Mouse (Mus musculus): ENCODE data around the gene Atf5. TPM values are rescaled to one million over a fixed set of nuclear protein-coding genes. Genes with fewer than 3 reads are reported as not detected.

Atf5 gene
- total and polyA plus RNA-seq, 2 experiments from 2014 or later = 4.4 to 15.8 TPM

DNA sequence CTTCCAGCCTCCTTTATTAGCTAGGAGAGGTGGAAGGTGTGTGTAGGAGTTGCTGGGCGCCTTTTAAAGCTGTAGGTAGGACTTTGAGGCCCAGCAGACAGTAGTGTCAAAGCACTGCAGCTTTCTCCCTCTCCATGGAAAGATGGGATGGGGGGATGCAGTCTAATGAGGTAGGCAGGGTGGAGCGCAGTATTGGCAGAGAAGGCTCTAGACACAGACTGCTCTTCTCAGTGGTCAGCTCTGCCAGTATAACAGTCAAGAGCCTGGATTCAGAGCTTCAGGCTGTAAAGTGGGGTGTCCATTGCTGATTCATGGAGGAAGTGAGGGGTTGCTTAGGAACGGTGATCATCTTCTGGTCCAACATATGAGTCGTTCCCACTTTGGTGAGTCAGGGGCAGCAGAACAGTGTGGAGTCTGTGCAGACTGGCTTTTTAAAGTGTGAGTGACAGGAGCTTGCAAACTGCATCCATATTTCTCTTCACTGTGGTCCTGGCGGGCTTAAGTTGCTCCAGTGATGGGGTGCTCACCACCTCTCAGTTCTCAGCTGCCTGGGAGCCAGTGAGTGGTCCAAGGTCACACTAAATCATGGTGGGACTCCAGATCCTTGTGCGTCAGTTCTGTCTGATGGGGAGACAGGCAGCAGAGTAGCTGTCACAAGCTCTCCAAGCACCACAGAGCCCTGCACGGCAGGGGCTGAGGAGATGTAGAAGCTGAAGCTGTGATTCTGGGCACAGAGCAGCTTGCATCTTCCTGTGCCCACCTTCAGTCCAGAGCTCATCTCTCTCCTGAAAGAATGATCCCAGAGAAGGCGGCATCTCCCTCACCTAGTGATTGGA lies 34.5 kb upstream of the Atf5 start:
- Histone ChIP-seq H3K4me1 (ENCODE audit: insufficient read depth, low read length) (peaks cover 22% of the 10 kb centered on the region; the same call in 1 of the 2 replicates), H3K9me3 (ENCODE audit: low read length) (no peaks in the 10 kb centered on the region)
- 80% methylated on average over 8 of the region's 8 CpGs for WGBS

DNA sequence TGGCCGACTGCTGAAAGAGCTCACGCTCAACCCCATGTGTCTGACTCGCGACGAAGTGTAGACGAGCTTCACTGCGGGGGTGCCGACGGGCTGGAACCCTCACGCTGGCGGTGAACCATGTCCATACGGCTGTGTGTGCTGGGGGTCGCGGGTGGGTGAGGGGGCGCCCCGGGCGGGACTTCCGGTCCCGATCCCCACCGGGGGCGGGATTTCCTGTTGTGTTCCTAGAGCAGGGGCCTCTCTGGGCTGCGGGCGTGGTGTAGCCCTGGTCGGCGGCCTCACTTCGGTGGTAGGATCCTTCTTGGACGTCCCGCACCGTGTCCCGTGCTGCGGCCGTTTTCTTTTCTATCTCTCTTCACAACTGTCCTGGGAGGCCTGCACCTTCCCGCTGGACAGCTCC lies 33.7 kb upstream of the Atf5 start:
- Histone ChIP-seq H3K36me3 (ENCODE audit: insufficient read depth, low read length) (peaks cover 24% of the 10 kb centered on the region), H3K4me1 (ENCODE audit: insufficient read depth, low read length) (peaks cover 18% of the 10 kb centered on the region; the same call in 1 of the 2 replicates), H3K4me2 (ENCODE audit: low read depth, low read length) (peak overlapping the region; percentile 83), H3K9me3 (ENCODE audit: low read length) (no peaks in the 10 kb centered on the region), H3K4me3 (ENCODE audit: low read length) (peak overlapping the region; percentile 73), H3K27me3 (ENCODE audit: insufficient read depth, low read length) (no peaks in the 10 kb centered on the region), H3K27ac (peak overlapping the region; percentile 99), H3K9ac (replicated peaks; ENCODE audit: low read length) (peak overlapping the region; percentile 84)
- peak; percentile 46 for ATAC-seq
- under 1% methylated on average over 31 of the region's 33 CpGs for WGBS
- TF ChIP-seq CTCF (IDR thresholded peaks at IDR 0.05; ENCODE audit: low read depth) = peak; percentile 14; the same call in 1 of the 2 replicates
- peak; percentile 91 for DNase-seq (ENCODE audit: low spot score)

More for the DNA sequence above, 34.5 kb upstream of the Atf5 start:
- Histone ChIP-seq H3K36me3 (ENCODE audit: insufficient read depth, low read length) (peaks cover 16% of the 10 kb centered on the region), H3K27me3 (ENCODE audit: insufficient read depth, low read length) (no peaks in the 10 kb centered on the region), H3K9ac (replicated peaks; ENCODE audit: low read length) (peak overlapping the region; percentile 84), H3K27ac (peak overlapping the region; percentile 99), H3K4me2 (ENCODE audit: low read depth, low read length) (peak overlapping the region; percentile 83), H3K4me3 (ENCODE audit: low read length) (peak overlapping the region; percentile 73)
- ATAC-seq = no peak
- no peak for TF ChIP-seq CTCF (IDR thresholded peaks at IDR 0.05; ENCODE audit: low read depth)
- no peak for DNase-seq (ENCODE audit: low spot score)

DNA sequence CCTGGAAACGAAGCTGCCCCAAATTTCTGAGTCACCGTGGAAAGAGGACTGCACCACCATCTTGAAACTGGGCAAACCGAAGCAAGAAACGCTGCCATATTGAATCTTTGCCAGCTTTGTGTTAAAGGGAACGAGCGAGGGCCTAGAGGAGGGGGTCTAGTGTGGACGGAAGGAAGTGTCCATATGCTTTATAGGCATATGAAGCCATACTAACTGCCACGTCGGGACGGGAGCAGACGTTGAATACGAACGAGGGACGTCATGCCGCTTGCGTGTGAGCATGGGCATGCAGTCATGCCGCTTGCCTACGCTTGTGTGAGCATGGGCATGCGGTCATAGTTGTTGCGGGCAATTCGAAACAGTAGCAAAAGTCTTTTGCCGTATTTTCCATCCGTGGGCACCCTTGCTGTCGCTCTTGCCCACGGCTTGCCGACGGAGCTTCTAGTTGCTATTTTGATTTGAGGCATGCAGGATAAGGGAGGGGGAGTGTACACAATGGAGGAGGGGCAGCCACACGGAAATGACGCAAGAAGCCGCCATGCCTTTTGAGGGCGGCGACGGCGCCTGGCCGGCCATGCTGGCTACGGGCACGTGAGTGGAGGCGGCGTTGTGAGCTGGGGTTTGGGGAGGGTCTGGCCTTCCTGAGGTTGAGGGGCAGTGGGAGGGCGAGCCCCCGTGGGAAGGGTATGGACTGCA lies 33.1 kb upstream of the Atf5 start:
- under 1% methylated on average over 39 of the region's 41 CpGs for WGBS
- Histone ChIP-seq H3K4me1 (ENCODE audit: insufficient read depth, low read length) (peaks cover 16% of the 10 kb centered on the region; the same call in 1 of the 2 replicates), H3K4me2 (ENCODE audit: low read depth, low read length) (peak overlapping the region; percentile 83), H3K27me3 (ENCODE audit: insufficient read depth, low read length) (no peaks in the 10 kb centered on the region), H3K9ac (replicated peaks; ENCODE audit: low read length) (peak overlapping the region; percentile 84), H3K4me3 (ENCODE audit: low read length) (peak overlapping the region; percentile 73), H3K36me3 (ENCODE audit: insufficient read depth, low read length) (peaks cover 30% of the 10 kb centered on the region), H3K27ac (peak overlapping the region; percentile 99), H3K9me3 (ENCODE audit: low read length) (no peaks in the 10 kb centered on the region)
- no peak for TF ChIP-seq CTCF (IDR thresholded peaks at IDR 0.05; ENCODE audit: low read depth)
- DNase-seq (ENCODE audit: low spot score) = peak; percentile 97
- ATAC-seq = peak; percentile 77

DNA sequence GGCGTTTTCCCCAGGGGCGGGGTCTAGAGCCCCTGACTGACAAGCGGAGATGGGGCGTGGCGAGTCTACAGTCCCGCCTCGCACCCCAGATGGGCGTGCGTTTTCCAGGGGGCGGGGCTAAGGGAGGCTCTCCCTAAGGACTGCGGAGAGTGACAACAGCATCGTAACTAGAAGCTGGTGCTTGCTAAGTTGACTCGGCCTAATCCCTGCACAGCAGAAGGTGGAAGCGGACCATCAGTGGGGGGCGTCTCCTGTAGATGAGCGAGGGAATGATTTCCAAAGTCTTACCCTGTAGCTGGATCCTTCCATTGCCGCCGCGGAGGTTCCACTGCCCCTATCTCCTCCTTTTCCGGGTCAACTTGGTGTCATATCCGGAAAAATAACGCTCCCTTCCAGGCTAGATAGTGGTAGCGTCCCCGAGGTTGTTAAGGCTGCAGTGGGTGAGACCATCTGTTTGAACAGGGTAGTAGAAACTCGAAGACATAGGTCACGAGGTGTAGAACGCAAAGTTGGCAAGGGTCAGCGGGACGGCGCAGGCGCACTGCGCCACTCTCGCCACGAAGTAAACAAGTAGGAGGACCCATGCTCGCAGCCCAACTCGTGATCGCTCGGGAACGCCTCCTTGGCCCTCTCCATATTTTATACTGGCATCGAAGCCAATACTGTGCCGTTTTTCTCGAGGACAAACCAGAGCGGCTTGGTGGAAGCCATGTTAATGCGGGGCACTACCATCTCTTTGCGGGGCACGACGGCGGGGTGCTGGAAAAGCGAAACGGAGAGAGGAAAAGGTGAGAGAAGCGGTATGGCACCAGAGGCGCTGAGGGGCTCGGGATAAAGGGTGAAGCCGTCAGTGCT lies 32.3 kb upstream of the Atf5 start, which contains the start of the genes Akt1s1 and Tbc1d17:
Akt1s1 (plus strand) TSS at position 431 of the 855 bp plus-strand sequence.
Tbc1d17 (minus strand) TSS at position 519 of the 855 bp plus-strand sequence.
- Histone ChIP-seq H3K4me1 (ENCODE audit: insufficient read depth, low read length) (peaks cover 16% of the 10 kb centered on the region; the same call in 1 of the 2 replicates), H3K36me3 (ENCODE audit: insufficient read depth, low read length) (peaks cover 38% of the 10 kb centered on the region), H3K9me3 (ENCODE audit: low read length) (no peaks in the 10 kb centered on the region), H3K27me3 (ENCODE audit: insufficient read depth, low read length) (no peaks in the 10 kb centered on the region), H3K4me3 (ENCODE audit: low read length) (peak within 1 kb of the TSS; percentile 73), H3K27ac (peak within 1 kb of the TSS; percentile 99), H3K4me2 (ENCODE audit: low read depth, low read length) (peak within 1 kb of the TSS; percentile 83), H3K9ac (replicated peaks; ENCODE audit: low read length) (peak within 1 kb of the TSS; percentile 84)
- WGBS = under 1% methylated on average over 54 of the region's 54 CpGs
- ATAC-seq (peak; percentile 91), DNase-seq (ENCODE audit: low spot score) (peak; percentile 100)
- TF ChIP-seq CTCF (IDR thresholded peaks at IDR 0.05; ENCODE audit: low read depth) = no peak

DNA sequence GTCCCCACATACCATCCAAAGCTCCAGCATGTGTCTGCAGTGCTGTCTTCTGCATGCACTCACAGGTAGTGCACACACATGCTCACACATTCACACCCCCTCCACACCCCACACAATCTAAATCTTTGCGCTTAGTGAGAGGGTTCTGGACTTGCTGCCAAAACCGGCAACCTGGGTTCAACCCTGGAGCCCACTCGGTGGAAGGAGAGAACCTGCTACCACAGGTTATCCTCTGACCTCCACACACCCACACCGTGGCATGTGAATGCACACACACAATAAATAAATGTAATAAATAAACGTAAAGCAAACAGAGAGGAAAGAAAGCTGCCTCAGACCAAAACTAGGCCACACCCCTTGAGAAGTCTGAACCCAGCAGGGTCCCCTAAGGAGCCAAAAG lies 31.3 kb upstream of the Atf5 start:
- Histone ChIP-seq H3K36me3 (ENCODE audit: insufficient read depth, low read length) (peaks cover 44% of the 10 kb centered on the region), H3K27me3 (ENCODE audit: insufficient read depth, low read length) (no peaks in the 10 kb centered on the region), H3K4me2 (ENCODE audit: low read depth, low read length) (peak overlapping the region; percentile 82), H3K9me3 (ENCODE audit: low read length) (no peaks in the 10 kb centered on the region), H3K4me3 (ENCODE audit: low read length) (peak overlapping the region; percentile 73), H3K27ac (peak overlapping the region; percentile 99; the same call in 1 of the 2 replicates), H3K9ac (replicated peaks; ENCODE audit: low read length) (peak overlapping the region; percentile 50), H3K4me1 (ENCODE audit: insufficient read depth, low read length) (peaks cover 16% of the 10 kb centered on the region; the same call in 1 of the 2 replicates)
- WGBS = 79% methylated on average over 5 of the region's 5 CpGs
- no peak for TF ChIP-seq CTCF (IDR thresholded peaks at IDR 0.05; ENCODE audit: low read depth)
- DNase-seq (ENCODE audit: low spot score) (no peak), ATAC-seq (no peak)

DNA sequence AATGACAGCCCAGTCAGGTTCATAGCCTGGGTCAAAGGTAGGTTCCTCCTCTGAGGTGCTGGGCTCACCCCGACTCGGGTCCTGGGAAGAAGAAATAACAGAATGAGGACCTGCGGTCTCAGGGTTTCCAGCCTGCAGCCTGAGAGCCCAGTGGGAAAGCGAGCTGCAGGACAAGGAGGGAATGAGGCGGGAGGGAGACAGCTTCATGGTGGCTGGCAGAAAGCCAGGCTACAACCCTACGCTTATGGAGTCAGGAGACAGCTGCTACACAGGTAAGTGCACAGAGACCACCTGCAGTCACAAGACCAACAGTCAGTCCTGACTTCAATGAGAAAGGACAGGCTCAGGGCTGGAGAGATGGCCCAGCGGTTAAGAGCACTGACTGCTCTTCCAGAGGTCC lies 30.3 kb upstream of the Atf5 start:
- Histone ChIP-seq H3K4me1 (ENCODE audit: insufficient read depth, low read length) (peaks cover 16% of the 10 kb centered on the region; the same call in 1 of the 2 replicates), H3K4me3 (ENCODE audit: low read length) (no peak overlapping the region), H3K4me2 (ENCODE audit: low read depth, low read length) (no peak overlapping the region), H3K9me3 (ENCODE audit: low read length) (no peaks in the 10 kb centered on the region), H3K27ac (no peak overlapping the region), H3K27me3 (ENCODE audit: insufficient read depth, low read length) (no peaks in the 10 kb centered on the region), H3K9ac (replicated peaks; ENCODE audit: low read length) (no peak overlapping the region), H3K36me3 (ENCODE audit: insufficient read depth, low read length) (peaks cover 47% of the 10 kb centered on the region)
- WGBS = 86% methylated on average over 7 of the region's 7 CpGs
- TF ChIP-seq CTCF (IDR thresholded peaks at IDR 0.05; ENCODE audit: low read depth) = no peak
- ATAC-seq (no peak), DNase-seq (ENCODE audit: low spot score) (no peak)

Measured in hindbrain, postnatal 0 days (tissue).